Mouse (Mus musculus) embryonic facial prominence, embryonic 13.5 days (tissue): Measurements from ENCODE around the gene Gm21828. TPM values are rescaled to one million over a fixed set of nuclear protein-coding genes. Genes with fewer than 3 reads are reported as not detected.
"Not testable (repeated sequence)": the region's sequence is repeated elsewhere in the genome, so short reads cannot be mapped to it uniquely, and the experiment has no call there.

Source experiments
- ATAC-seq: fragments of 200-750 bp; cut with Nextera tagmentation; 2 replicates; pipeline ENCODE4 v1.8.0; 2017; ENCODE audit warnings: low read depth; ENCODE audit not compliant: insufficient number of reproducible peaks, insufficient read depth, low FRiP score, low TSS enrichment
- H3K27ac ChIP-seq: fragments of 300-500 bp; sonication (generic); 2 replicates; pipeline ENCODE4 v1.5.1; 2015; ENCODE audit warnings: moderate library complexity, mild to moderate bottlenecking, inconsistent platforms
- H3K27me3 ChIP-seq: fragments of 300-500 bp; sonication (generic); 2 replicates; pipeline ENCODE4 v1.6.1; 2015; ENCODE audit warnings: mild to moderate bottlenecking, inconsistent platforms
- H3K36me3 ChIP-seq: fragments of 300-500 bp; sonication (generic); 2 replicates; pipeline ENCODE4 v1.6.1; 2015; ENCODE audit warnings: mild to moderate bottlenecking, inconsistent platforms
- H3K4me1 ChIP-seq: fragments of 300-500 bp; sonication (generic); 2 replicates; pipeline ENCODE4 v1.6.1; 2015; ENCODE audit warnings: inconsistent platforms
- H3K4me2 ChIP-seq: fragments of 300-500 bp; sonication (generic); 2 replicates; pipeline ENCODE4 v1.6.1; 2015; ENCODE audit warnings: moderate library complexity, mild to moderate bottlenecking, inconsistent platforms
- H3K4me3 ChIP-seq: fragments of 300-500 bp; sonication (generic); 2 replicates; pipeline ENCODE4 v1.5.1; 2015; ENCODE audit warnings: mild to moderate bottlenecking, inconsistent platforms
- H3K9ac ChIP-seq: fragments of 300-500 bp; sonication (generic); 2 replicates; pipeline ENCODE4 v1.6.1; 2015; ENCODE audit warnings: mild to moderate bottlenecking, inconsistent platforms
- H3K9me3 ChIP-seq: fragments of 300-500 bp; sonication (generic); 2 replicates; pipeline ENCODE4 v1.6.1; 2016; ENCODE audit warnings: inconsistent platforms
- WGBS: fragments of 180-500 bp; shearing (Covaris S2); methylation state at CpG from one replicate; pipeline ENCODE4 v1.1.7; 2015; ENCODE audit warnings: mixed read lengths; 5-methylcytosine and 5-hydroxymethylcytosine counted together
- polyA plus RNA-seq: library from polyadenylated mRNA; unstranded; fragments of >200 nt; fragmentation: Nextera tagmentation; extraction: Ambion mirVana; gene quantifications from 2 replicates; pipeline ENCODE4 v1.2.1, GENCODE M21; 2015

The Gm21828 gene
- polyA plus RNA-seq = not detected in 2 replicates

DNA sequence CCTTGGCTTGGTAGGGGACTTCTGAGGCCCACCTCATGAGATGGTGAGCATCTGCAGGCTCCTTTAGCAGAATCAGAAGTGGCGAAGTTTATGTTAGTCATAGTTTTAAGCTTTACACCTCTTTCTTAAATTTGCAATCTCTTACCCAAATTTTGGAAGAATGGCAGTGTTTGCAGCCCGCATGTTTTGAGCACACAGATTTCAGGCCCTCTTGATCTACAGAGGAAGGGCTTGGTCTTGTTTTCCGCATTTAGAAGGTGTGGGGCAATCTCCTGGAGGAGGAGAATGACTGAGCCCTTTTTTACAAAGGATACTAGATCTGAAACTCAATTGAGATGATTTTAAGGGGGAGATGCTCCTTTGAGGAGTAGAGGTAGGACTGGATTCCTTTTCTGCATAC lies at the start of gene Gm21828:
TSS of gene Gm21828 (minus strand) at position 101 of the 400 bp plus-strand sequence.
- ATAC-seq, H3K27ac ChIP-seq, H3K9me3 ChIP-seq, H3K4me1 ChIP-seq, H3K27me3 ChIP-seq, H3K4me3 ChIP-seq, H3K9ac ChIP-seq, H3K36me3 ChIP-seq, H3K4me2 ChIP-seq: not testable (repeated sequence)
- no CpG with 5 or more reads among the region's 3 CpGs for WGBS

DNA sequence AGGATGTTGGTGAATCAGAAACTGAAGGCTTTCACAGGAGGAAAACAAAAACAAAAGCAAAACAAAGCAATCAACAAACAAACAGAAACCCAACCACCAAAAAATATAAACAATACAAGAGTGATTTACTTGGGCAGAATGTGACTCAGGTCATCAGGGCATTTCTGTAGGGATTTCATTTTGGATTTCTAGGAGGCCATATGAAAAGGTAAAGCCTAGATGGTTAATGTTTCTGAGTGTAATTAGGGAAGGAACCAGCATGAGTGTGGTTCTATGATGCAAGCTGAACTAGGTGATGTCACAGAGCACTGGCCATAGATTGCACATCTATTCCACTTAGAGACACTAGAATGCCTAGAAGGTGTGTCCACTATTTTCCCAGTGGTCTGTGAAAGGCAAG lies 28.4 kb upstream of the Gm21828 start, which contains the start of the genes Gm21440 and Gm21454:
TSS of gene Gm21440 (plus strand) at position 301 of the 400 bp plus-strand sequence.
TSS of gene Gm21454 (plus strand) at position 352 of the 400 bp plus-strand sequence.
- not testable (repeated sequence) for H3K9ac ChIP-seq, H3K4me1 ChIP-seq, ATAC-seq, H3K4me3 ChIP-seq, H3K27ac ChIP-seq, H3K36me3 ChIP-seq, H3K27me3 ChIP-seq, H3K9me3 ChIP-seq, H3K4me2 ChIP-seq

Other genes with a start within 250 kb of the Gm21828 start
- gene Gm20807, start 181.0 kb downstream of the Gm21828 start, polyA plus RNA-seq = not detected in 2 replicates
- gene Gm21891, start 90.4 kb downstream of the Gm21828 start, polyA plus RNA-seq = not detected in 2 replicates
- not detected in 2 replicates for gene Gm21425, start 62.0 kb downstream of the Gm21828 start, polyA plus RNA-seq
- gene Gm21440, start 28.5 kb upstream of the Gm21828 start, polyA plus RNA-seq = not detected in 2 replicates
- not detected in 2 replicates for gene Gm21454, start 28.5 kb upstream of the Gm21828 start, polyA plus RNA-seq
- not detected in 2 replicates for gene Gm21725, start 125.1 kb upstream of the Gm21828 start, polyA plus RNA-seq
- not detected in 2 replicates for gene Gm21866, start 241.7 kb upstream of the Gm21828 start, polyA plus RNA-seq